Mouse (Mus musculus) T-helper 1 cell (primary cell): ENCODE measurements around the gene Chd3.

Experiments used
- in situ Hi-C: fragments of 300-600 bp; cut with MboI, MseI; formaldehyde crosslinking; loops from one replicate; pipeline ENCODE4 v1.15.1; 2025; ENCODE audit warnings: high pct_unique_total_duplicates

Gene Chd3

GRCm38 (mm10) chr11:69390400-69391034 lies 21.3 kb upstream of the Chd3 start:
- in situ Hi-C loops = no loop called here

GRCm38 (mm10) chr11:69389531-69390399 lies 20.6 kb upstream of the Chd3 start:
- in situ Hi-C loops = loop anchor here (5.0 kb wide), 1 partner anchor 132 kb away; no protein-coding TSS in a partner anchor

GRCm38 (mm10) chr11:69388680-69389079 lies 19.5 kb upstream of the Chd3 start:
- in situ Hi-C loops = loop anchor here (5.0 kb wide), 1 partner anchor 131 kb away; no protein-coding TSS in a partner anchor

- in situ Hi-C loops = loop anchor here (5.0 kb wide), 1 partner anchor 129 kb away; no protein-coding TSS in a partner anchor
Measured at GRCm38 (mm10) chr11:69386758-69387157, 17.6 kb upstream of the Chd3 start.

- in situ Hi-C loops = loop anchor here (5.0 kb wide), 2 partner anchors 128 to 193 kb away; no protein-coding TSS in a partner anchor
Measured at GRCm38 (mm10) chr11:69384979-69385378, 15.8 kb upstream of the Chd3 start.

GRCm38 (mm10) chr11:69382478-69383105 lies 13.4 kb upstream of the Chd3 start:
- in situ Hi-C loops = loop anchor here (5.0 kb wide), 1 partner anchor 190 kb away; no protein-coding TSS in a partner anchor

GRCm38 (mm10) chr11:69381356-69381755 lies 12.2 kb upstream of the Chd3 start:
- in situ Hi-C loops = loop anchor here (5.0 kb wide), 1 partner anchor 189 kb away; no protein-coding TSS in a partner anchor

- in situ Hi-C loops = no loop called here
Measured at GRCm38 (mm10) chr11:69379600-69379999, 10.4 kb upstream of the Chd3 start.

- in situ Hi-C loops = no loop called here
Measured at GRCm38 (mm10) chr11:69377766-69378165, 8.6 kb upstream of the Chd3 start.

- in situ Hi-C loops = no loop called here
Measured at GRCm38 (mm10) chr11:69375646-69376045, 6.4 kb upstream of the Chd3 start.

- in situ Hi-C loops = no loop called here
Measured at GRCm38 (mm10) chr11:69373223-69373965, 4.2 kb upstream of the Chd3 start.

GRCm38 (mm10) chr11:69372780-69373170 lies 3.6 kb upstream of the Chd3 start:
- in situ Hi-C loops = no loop called here

GRCm38 (mm10) chr11:69372056-69372779 lies 3.0 kb upstream of the Chd3 start:
- in situ Hi-C loops = no loop called here

GRCm38 (mm10) chr11:69371601-69372000 lies 2.4 kb upstream of the Chd3 start:
- in situ Hi-C loops = no loop called here

GRCm38 (mm10) chr11:69370817-69371215 lies 1.6 kb upstream of the Chd3 start:
- in situ Hi-C loops = no loop called here

- in situ Hi-C loops = no loop called here
Measured at GRCm38 (mm10) chr11:69369990-69370816, 997 bp upstream of the Chd3 start.

- in situ Hi-C loops = no loop called here
Measured at GRCm38 (mm10) chr11:69368356-69369214, 621 bp downstream of the Chd3 start.

GRCm38 (mm10) chr11:69367616-69368355 lies 1.4 kb downstream of the Chd3 start:
- in situ Hi-C loops = no loop called here
